Mouse (Mus musculus) erythroblast, embryonic 14.5 days (primary cell): ENCODE measurements around the gene Cnpy4.

ENCODE experiments used
- GATA1 ChIP-seq: IDR thresholded peaks from 2 replicates; pipeline ENCODE4 v1.6.1; 2012; ENCODE audit warnings: low read length, inconsistent platforms, mixed read lengths
- TAL1 ChIP-seq: IDR thresholded peaks from 3 replicates; pipeline ENCODE4 v1.6.1; 2012; ENCODE audit warnings: low read length, inconsistent platforms, mixed read lengths

DNA sequence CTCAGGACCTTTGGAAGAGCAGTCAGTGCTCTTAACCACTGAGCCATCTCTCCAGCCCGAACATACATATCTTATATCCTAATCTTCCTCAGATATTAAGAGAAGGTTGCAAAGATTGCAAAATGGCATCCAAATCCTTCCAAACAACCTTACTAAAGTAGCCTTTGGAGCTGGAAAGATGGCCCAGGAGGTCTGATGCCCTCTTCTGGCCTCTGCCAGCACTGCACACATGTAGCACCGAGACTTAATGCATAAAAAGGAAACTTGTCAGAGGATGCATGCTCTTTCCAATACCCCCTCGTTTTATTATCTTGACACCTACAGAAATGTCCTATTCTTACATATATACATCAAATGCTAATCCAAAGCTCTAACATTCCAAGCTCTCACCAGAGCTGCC is 40.7 kb downstream of the Cnpy4 start:
- TF ChIP-seq TAL1, result no peak
- TF ChIP-seq GATA1, result no peak
